Mouse (Mus musculus): ENCODE measurements around the gene Slc38a2. TPM values are rescaled to one million over a fixed set of nuclear protein-coding genes. Genes with fewer than 3 reads are reported as not detected.

The Slc38a2 gene
- polyA plus RNA-seq, 1 experiment from 2014 or later: 29.6 TPM

DNA sequence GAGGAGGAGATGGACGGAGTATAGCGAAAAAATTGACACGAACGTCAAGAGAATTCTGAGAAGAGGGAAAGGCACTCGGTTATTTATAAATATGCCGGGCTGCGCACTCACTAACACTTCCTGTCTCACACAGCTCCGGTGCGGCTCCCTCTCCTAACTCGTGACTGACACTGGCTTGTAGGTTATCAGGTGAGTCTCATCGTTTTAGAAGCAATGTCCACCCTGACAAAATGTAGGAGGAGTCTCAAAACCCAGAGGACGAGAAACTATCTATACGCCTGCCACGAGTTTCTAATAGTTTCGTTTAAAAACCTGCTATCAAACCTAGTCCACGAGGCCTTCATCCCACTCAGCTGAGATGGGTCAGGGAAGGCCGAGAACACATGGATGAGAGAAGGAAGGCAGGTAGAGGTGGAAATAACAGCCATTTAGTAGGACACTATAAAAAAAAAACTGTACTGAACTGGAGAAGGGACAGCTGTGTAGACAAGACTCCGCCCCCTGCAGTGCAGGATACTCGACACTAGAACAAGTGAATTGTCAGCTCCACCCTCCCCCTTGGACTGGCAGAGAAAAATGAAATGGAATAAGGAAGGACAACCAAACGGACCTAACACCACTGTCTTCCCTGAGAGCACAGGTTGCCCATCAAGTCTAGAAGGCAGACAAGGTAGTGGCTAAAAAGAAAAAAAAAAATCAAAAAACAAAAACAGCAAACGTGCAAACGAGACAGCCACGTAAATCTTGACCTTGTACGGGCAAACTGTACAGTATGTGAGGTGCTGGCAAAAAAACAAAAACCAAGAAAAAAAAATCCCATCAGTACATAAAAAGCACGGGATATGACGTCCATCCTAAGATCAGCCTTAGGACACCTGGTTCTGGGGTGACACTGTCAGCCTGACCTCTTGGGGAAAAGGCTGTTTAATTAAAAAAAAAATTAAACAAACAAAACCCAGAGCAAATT lies 3.8 kb downstream of the Slc38a2 start:
- H3K4me1 ChIP-seq (ENCODE audit: insufficient read depth): peaks cover 30% of the 10 kb centered on the region
- H3K4me2 ChIP-seq (ENCODE audit: low read depth, low read length): peak overlapping the region; percentile 88
- peaks cover 74% of the 10 kb centered on the region for H3K36me3 ChIP-seq (replicated peaks; ENCODE audit: insufficient read depth, low read length)
- peak overlapping the region; percentile 35; the same call in 1 of the 2 replicates for H3K27ac ChIP-seq (ENCODE audit: low read depth)
- DNase-seq: no peak
- TF ChIP-seq EP300 (IDR thresholded peaks at IDR 0.05; ENCODE audit: low read depth) (no peak), CTCF (IDR thresholded peaks at IDR 0.05; ENCODE audit: low read depth) (no peak)
- H3K9me3 ChIP-seq (ENCODE audit: low read length): no peaks in the 10 kb centered on the region
- H3K4me3 ChIP-seq (ENCODE audit: low read depth, low read length): peak overlapping the region; percentile 93
- 0 out of 2 replicates have a peak overlapping the region, but pooled peaks have one; percentile 23 for H3K9ac ChIP-seq (replicated peaks)
- no peaks in the 10 kb centered on the region for H3K27me3 ChIP-seq (ENCODE audit: insufficient read depth, low read length)
- WGBS (ENCODE audit: insufficient replicate concordance): 76% methylated on average over 26 of the region's 26 CpGs
- ATAC-seq: no peak

DNA sequence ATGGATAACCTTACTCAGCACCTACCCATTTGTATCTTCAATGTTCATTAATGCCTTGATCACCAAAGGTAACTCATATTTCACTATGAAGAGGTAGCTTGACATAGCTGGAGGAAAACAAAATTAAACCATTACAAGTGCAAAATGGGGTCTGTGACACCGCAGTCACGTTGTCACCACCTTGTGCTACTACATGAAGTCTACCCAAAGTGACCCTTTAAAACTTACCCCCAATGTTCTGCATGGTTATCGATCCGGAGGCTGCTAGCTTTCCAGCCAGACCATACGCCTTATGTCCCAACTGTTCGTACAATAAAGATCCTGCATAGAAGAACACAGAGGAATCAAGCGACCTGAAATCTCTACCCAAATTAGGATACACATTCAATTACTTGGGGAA lies 4.5 kb downstream of the Slc38a2 start:
- Histone ChIP-seq H3K4me1 (ENCODE audit: insufficient read depth) (peaks cover 23% of the 10 kb centered on the region), H3K27me3 (ENCODE audit: insufficient read depth, low read length) (no peaks in the 10 kb centered on the region), H3K9me3 (ENCODE audit: low read length) (no peaks in the 10 kb centered on the region), H3K4me2 (ENCODE audit: low read depth, low read length) (peak overlapping the region; percentile 88; the same call in 1 of the 2 replicates), H3K27ac (ENCODE audit: low read depth) (no peak overlapping the region), H3K36me3 (replicated peaks; ENCODE audit: insufficient read depth, low read length) (peaks cover 81% of the 10 kb centered on the region), H3K9ac (replicated peaks) (no peak overlapping the region), H3K4me3 (ENCODE audit: low read depth, low read length) (no peak overlapping the region)
- DNase-seq (no peak), ATAC-seq (no peak)
- WGBS (ENCODE audit: insufficient replicate concordance): 91% methylated on average over 7 of the region's 7 CpGs
- TF ChIP-seq EP300 (IDR thresholded peaks at IDR 0.05; ENCODE audit: low read depth) (no peak), CTCF (IDR thresholded peaks at IDR 0.05; ENCODE audit: low read depth) (no peak)

DNA sequence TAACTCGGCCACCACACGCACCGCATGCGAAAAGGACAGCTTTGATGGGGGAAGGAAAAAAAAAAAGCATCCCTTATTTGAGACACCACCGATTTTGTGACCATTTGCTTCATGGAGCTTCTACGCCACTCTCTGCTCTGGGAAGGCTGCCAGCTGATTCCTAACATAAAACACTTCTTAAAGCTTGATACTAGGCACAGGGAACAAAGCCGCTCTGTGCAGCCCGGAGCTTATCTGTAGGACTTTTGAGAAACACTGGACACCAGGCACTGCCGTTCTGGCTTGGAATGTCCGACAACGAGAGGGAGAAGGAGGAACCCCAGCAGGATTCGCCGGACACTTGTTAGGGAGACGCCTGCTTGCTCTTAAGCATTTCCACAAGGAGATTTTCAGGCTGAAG lies 5.8 kb downstream of the Slc38a2 start:
- H3K36me3 ChIP-seq (replicated peaks; ENCODE audit: insufficient read depth, low read length): peaks cover 91% of the 10 kb centered on the region
- ATAC-seq (no peak), DNase-seq (no peak)
- TF ChIP-seq EP300 (IDR thresholded peaks at IDR 0.05; ENCODE audit: low read depth) (no peak), CTCF (IDR thresholded peaks at IDR 0.05; ENCODE audit: low read depth) (no peak)
- H3K27ac ChIP-seq (ENCODE audit: low read depth): no peak overlapping the region
- H3K4me2 ChIP-seq (ENCODE audit: low read depth, low read length): no peak overlapping the region
- WGBS (ENCODE audit: insufficient replicate concordance): 88% methylated on average over 14 of the region's 14 CpGs
- H3K4me1 ChIP-seq (ENCODE audit: insufficient read depth): peaks cover 23% of the 10 kb centered on the region
- no peaks in the 10 kb centered on the region for H3K9me3 ChIP-seq (ENCODE audit: low read length)
- no peak overlapping the region for H3K9ac ChIP-seq (replicated peaks)
- H3K27me3 ChIP-seq (ENCODE audit: insufficient read depth, low read length): no peaks in the 10 kb centered on the region
- no peak overlapping the region for H3K4me3 ChIP-seq (ENCODE audit: low read depth, low read length)

DNA sequence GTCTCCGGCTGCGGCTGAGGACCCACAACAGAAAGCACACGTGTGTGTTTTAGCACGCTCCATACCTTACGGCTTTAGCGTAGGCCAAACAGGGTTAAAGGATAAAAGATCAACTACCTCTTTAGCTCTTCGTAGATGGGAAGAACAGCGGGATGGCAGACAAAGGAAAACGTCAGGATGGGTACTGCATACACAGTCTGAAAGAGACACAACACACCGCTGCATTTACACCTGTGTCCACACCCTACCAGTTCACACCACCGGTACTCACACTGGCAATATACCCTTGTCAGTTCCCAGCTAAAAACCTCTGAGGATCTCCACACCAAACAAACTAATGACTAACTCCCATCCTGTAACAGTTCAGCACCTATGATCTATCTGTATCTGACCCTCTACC lies 7.1 kb downstream of the Slc38a2 start:
- TF ChIP-seq EP300 (IDR thresholded peaks at IDR 0.05; ENCODE audit: low read depth) (no peak), CTCF (IDR thresholded peaks at IDR 0.05; ENCODE audit: low read depth) (no peak)
- Histone ChIP-seq H3K4me2 (ENCODE audit: low read depth, low read length) (no peak overlapping the region), H3K27ac (ENCODE audit: low read depth) (no peak overlapping the region), H3K36me3 (replicated peaks; ENCODE audit: insufficient read depth, low read length) (peaks cover 91% of the 10 kb centered on the region), H3K4me3 (ENCODE audit: low read depth, low read length) (no peak overlapping the region), H3K9me3 (ENCODE audit: low read length) (no peaks in the 10 kb centered on the region), H3K9ac (replicated peaks) (no peak overlapping the region), H3K4me1 (ENCODE audit: insufficient read depth) (peaks cover 18% of the 10 kb centered on the region), H3K27me3 (ENCODE audit: insufficient read depth, low read length) (no peaks in the 10 kb centered on the region)
- 94% methylated on average over 11 of the region's 11 CpGs for WGBS (ENCODE audit: insufficient replicate concordance)
- no peak for ATAC-seq
- DNase-seq: no peak

DNA sequence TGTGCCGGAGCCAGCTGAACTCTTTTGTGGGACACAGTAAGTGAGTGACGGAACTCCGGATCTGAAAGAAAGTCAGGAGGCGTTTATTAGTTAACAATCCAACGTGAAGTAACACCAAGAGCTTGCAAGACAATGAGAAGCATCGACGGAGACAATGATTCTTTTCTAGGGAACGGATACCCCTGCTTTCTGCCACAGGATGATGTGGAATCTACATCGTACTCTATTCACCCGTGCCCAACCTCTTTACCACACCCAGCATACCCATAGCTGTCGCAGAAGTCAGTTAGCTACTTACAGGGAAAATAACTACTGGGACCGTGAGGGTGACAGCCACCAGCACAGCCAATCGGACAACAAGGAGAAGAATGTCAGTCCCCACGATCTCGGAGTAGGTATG lies 8.1 kb downstream of the Slc38a2 start:
- Histone ChIP-seq H3K4me1 (ENCODE audit: insufficient read depth) (peaks cover 10% of the 10 kb centered on the region), H3K4me3 (ENCODE audit: low read depth, low read length) (no peak overlapping the region), H3K4me2 (ENCODE audit: low read depth, low read length) (no peak overlapping the region), H3K9ac (replicated peaks) (no peak overlapping the region), H3K9me3 (ENCODE audit: low read length) (no peaks in the 10 kb centered on the region), H3K36me3 (replicated peaks; ENCODE audit: insufficient read depth, low read length) (peaks cover 84% of the 10 kb centered on the region), H3K27me3 (ENCODE audit: insufficient read depth, low read length) (no peaks in the 10 kb centered on the region), H3K27ac (ENCODE audit: low read depth) (no peak overlapping the region)
- no peak for TF ChIP-seq CTCF (IDR thresholded peaks at IDR 0.05; ENCODE audit: low read depth)
- TF ChIP-seq EP300 (IDR thresholded peaks at IDR 0.05; ENCODE audit: low read depth): no peak
- 91% methylated on average over 15 of the region's 15 CpGs for WGBS (ENCODE audit: insufficient replicate concordance)
- no peak for DNase-seq
- ATAC-seq: no peak

DNA sequence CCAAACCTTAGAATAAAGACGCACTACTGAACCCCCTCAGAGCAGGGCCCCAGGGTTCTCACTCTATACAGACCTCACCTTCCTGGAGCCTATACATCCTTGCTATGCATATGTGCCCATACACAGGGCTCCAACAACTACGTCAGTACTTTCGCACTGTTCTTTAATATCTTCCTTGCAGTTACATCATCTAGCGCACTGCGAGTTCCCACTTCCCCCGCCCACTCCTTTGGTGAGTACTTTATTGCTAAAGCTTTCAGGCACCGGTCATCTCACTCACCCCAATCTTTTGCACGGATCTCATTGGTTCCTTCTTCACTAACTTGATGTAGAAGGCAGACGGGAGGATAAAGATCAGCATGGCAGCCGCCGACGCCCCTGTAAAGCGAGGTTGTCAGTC lies 8.7 kb downstream of the Slc38a2 start:
- no peaks in the 10 kb centered on the region for H3K27me3 ChIP-seq (ENCODE audit: insufficient read depth, low read length)
- TF ChIP-seq EP300 (IDR thresholded peaks at IDR 0.05; ENCODE audit: low read depth): no peak
- TF ChIP-seq CTCF (IDR thresholded peaks at IDR 0.05; ENCODE audit: low read depth): no peak
- H3K27ac ChIP-seq (ENCODE audit: low read depth): no peak overlapping the region
- no peak for DNase-seq
- no peak overlapping the region for H3K9ac ChIP-seq (replicated peaks)
- H3K4me2 ChIP-seq (ENCODE audit: low read depth, low read length): no peak overlapping the region
- peaks cover 78% of the 10 kb centered on the region for H3K36me3 ChIP-seq (replicated peaks; ENCODE audit: insufficient read depth, low read length)
- ATAC-seq: no peak
- no peak overlapping the region for H3K4me3 ChIP-seq (ENCODE audit: low read depth, low read length)
- H3K9me3 ChIP-seq (ENCODE audit: low read length): no peaks in the 10 kb centered on the region
- WGBS (ENCODE audit: insufficient replicate concordance): 86% methylated on average over 13 of the region's 13 CpGs
- peaks cover 5% of the 10 kb centered on the region for H3K4me1 ChIP-seq (ENCODE audit: insufficient read depth)
